Mouse (Mus musculus) c-Kit-positive CD71-positive TER-119-positive erythroid progenitor cells, embryonic 14.5 days (primary cell): ENCODE measurements around the gene Utp3.
"Not testable (repeated sequence)": the region's sequence is repeated elsewhere in the genome, so short reads cannot be mapped to it uniquely, and the experiment has no call there.

Source experiments
- DNase-seq: peaks from one replicate; pipeline ENCODE4 v3.0.0-alpha.2; 2013; ENCODE audit warnings: low spot score

Gene Utp3

GRCm38 (mm10) chr5:88554086-88554886 is at the start of gene Utp3:
Utp3 (plus strand) TSS chr5:88554462.
- peak; percentile 100 for DNase-seq

DNA sequence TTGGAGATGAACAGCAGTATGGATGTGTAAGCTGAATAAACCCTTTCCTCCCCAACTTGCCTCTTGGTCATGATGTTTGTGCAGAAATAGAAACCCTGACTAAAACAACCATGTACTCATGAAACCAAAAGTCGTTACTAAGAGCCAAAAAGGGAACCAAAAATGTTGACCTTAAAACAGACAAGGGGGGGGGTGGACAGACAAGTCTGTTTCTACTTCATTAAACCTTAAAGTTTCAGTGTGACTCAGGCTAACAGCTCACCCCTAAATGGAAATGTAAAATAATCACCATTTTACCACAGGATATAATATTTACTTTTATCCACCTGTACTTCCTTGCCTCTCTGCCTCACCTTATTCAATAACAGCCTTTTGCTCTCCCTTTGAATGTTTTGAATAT is 45.7 kb upstream of the Utp3 start:
- no peak for DNase-seq

DNA sequence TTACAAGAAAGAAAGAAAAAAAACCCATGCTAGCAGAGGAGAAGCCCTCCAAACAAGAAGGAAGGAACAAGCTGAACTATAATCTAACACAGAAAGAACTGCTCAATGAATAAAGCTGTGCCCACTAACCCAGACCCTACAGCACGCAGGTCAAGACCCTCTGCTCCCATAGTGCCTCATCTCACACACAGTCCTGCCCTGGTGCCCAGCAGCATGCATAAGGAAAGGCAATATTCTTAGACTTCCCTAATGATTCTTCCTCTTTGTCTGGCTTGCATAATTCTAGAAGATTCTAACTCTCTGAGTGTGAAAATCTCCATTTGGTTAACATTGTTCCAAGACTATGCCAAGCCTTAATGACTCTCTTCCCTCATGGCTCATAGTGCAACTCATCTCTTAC is 45.3 kb upstream of the Utp3 start:
- no peak for DNase-seq

GRCm38 (mm10) chr5:88519232-88519631 is 35.0 kb upstream of the Utp3 start:
- peak; percentile 29 for DNase-seq

- no peak for DNase-seq
Observed at GRCm38 (mm10) chr5:88527657-88528056, 26.6 kb upstream of the Utp3 start, which contains the start of gene Jchain. Jchain (minus strand) TSS chr5:88527891.

GRCm38 (mm10) chr5:88530908-88531307 is 23.4 kb upstream of the Utp3 start:
- no peak for DNase-seq

- no peak for DNase-seq
Observed at GRCm38 (mm10) chr5:88534697-88535096, 19.6 kb upstream of the Utp3 start.

DNA sequence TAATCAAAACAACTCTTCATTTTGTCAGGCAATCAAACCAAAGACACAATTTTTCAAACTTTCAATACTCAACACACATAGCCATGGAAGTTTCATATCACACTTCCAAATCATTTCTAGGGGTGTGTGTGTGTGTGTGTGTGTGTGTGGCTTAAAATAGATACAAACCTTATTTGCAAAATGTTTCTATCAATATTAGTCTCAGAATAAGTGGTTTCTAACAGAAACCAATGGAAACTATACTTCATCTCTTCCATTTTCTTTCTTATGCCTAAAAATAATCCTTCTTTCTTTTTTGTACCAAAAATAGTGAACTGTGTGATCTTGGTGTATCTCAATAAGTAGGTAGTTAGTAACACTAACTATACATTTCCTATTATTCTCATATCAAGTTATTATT is 13.4 kb upstream of the Utp3 start:
- no peak for DNase-seq

GRCm38 (mm10) chr5:88542651-88543282 is 11.5 kb upstream of the Utp3 start:
- DNase-seq = peak; percentile 14

DNA sequence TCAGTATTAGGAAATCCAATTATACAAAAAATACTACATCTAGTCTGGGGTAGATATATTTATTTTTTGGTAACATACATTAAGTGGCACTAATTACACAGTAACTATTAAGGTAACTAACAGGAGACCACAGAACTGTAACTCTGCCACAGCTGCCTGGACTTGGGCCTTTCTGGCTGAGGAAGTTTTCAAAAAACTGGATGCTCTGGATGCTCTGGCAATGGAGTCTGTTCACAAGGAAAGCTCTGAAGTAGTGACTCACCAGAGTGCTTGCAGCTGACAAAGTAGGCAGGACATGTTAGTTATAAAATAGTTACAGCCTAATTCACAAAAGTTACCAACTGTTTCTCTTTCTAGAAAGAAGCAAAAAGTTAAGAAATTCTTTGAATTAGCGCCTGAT is 9.9 kb upstream of the Utp3 start:
- not testable (repeated sequence) for DNase-seq

- DNase-seq = no peak
Observed at GRCm38 (mm10) chr5:88545536-88545935, 8.7 kb upstream of the Utp3 start.

- peak; percentile 8 for DNase-seq
Observed at GRCm38 (mm10) chr5:88553271-88554085, 784 bp upstream of the Utp3 start.

GRCm38 (mm10) chr5:88558991-88559390 is 4.7 kb downstream of the Utp3 start:
- no peak for DNase-seq

GRCm38 (mm10) chr5:88561080-88561814 is 7.0 kb downstream of the Utp3 start:
- DNase-seq = no peak

DNA sequence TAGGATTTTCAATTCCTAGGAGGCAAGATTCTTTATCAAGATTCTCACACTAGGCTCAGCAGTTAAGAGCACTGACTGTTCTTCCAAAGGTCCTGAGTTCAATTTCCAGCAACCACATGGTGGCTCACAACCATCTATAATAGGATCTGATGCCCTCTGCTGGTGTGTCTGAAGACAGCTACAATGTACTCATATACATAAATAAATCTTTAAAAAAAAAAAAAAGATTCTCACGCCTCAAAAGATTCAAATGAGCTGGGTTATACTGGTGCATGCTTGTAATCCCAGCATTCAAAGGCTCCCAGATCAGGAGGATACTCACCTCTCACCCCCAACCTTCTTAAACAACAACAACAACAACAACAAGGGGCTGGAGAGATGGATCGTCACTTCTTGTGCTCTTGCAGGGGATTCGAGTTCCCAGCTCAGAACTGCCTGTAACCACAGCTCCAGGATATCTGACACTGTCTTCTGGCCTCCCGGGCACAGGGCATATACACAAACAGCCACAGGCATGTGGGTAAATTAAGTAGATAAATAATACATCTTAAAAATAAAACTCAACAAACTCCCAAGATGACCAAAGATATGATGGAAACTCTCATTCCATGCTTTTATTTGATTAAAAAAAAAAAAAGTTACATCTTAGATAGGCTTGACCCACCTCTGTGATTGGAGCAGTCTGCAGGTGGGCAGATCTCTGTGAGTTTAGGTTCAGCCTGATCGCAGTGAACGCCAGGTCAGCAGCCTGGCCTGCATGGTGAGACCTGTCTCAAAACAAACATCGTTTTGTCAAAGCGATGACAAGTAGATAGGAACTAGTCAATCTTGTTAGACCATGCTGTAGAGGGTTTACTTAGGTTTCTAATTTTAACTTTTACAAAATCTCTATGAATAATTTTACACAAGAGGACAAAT is 8.9 kb downstream of the Utp3 start:
- DNase-seq = no peak

DNA sequence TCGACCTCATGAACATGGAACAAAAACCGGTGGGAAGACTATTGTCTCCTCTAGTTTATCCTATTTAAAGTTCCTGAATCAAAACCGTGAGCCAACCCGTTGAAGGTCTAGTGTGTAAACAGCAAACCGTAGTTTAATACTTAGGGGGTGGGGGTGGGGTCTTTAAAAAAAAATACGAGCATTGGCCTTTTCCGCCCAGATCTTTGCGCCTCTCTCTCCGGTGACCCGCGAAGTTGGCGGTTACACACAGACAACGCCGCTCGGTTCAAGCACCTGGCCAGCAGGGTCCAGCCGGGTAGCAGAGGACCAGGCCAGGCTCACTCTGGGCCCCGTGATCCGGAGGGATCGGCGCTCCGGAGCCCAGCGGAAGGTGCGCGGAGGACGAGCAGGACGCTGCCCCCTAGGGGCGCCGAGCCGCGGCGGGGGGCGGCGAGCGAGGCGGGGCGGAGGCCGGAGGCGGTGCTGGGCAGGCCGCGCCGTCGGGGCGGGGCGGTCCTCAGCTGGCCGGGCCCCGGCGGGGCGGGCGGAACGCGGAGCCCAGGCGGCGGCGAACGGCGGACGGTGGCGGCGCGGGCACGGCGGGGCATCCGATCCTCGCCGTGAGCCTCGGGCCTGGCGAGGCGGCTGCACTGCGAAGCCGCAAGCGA is 10.4 kb downstream of the Utp3 start, which contains the start of gene Rufy3:
Rufy3 (plus strand) TSS at position 540 of the 647 bp plus-strand sequence.
- peak; percentile 44 for DNase-seq

GRCm38 (mm10) chr5:88565148-88566033 is 11.1 kb downstream of the Utp3 start:
- DNase-seq = peak; percentile 11

- DNase-seq = peak; percentile 48
Observed at GRCm38 (mm10) chr5:88566034-88566841, 12.0 kb downstream of the Utp3 start.
